Mouse (Mus musculus) spleen, postnatal 4 days (tissue): ENCODE measurements around the gene Gm44965.

Source experiments
- DNase-seq, 2 experiments: peaks; one replicate each; pipeline ENCODE4 v3.0.0; 2022; ENCODE audit warnings: low spot score in 2 of 2

Gene Gm44965

DNA sequence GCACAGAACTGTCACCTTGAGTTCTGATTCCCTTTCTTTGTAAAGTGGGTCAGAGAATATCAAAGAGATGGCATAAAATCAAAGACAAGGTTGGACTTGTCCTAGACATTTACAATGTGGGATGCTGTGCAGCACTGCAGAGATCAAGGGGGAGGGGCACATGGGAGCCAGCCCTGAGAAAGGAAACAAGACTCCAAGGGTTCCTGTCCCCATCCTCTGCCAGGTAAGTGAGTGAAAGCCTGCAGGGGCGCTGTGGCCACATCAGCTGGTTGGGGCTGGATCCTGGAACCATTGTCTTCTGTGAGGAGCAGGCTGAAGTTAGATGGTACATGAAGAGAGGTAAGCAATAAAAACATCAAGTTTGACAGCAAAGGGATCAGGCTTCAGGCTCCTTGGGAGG is 29.7 kb downstream of the Gm44965 start:
- DNase-seq: no peak

DNA sequence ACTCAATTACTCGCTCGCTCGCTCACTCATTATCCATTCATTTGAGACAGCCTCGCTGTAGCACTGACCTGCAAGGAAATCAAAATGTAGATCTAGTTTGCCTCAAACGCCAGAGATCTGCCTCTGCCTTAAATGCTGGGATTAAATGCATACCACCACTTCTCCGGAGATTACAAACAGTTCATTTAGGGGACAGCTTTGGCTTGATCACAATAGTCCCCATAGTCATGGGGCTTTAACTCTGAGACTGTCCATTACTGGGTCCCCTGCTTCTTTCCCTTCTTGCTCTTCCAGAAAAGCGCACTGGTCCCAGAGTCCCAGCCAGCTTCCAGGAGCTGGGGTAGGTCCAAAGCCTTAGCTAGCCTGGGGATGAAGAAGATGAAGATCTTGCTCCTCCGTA is 32.7 kb downstream of the Gm44965 start, which contains the start of gene AI854703:
TSS of gene AI854703 (plus strand) at position 301 of the 400 bp plus-strand sequence.
- DNase-seq: no peak

DNA sequence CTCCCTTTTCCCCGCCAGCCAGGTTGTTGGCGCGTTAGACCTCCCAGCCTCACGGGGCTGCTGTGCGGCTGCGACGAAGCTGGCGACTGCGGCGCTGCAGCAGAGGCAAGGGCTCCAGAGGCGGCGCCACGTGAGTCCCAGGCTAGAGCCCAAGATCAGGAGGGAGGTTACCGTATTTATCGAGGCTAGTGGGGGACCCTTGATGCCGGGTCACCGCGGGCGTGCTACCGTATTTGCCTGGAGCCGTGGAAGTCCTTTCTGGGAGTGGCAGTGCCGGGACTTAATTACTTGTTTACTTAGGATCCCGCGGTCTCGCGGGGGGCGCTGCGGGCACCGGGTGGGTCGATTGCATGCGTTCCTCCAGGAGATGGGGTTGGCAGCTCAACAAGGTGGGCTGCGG is 33.2 kb downstream of the Gm44965 start:
- no peak for DNase-seq

DNA sequence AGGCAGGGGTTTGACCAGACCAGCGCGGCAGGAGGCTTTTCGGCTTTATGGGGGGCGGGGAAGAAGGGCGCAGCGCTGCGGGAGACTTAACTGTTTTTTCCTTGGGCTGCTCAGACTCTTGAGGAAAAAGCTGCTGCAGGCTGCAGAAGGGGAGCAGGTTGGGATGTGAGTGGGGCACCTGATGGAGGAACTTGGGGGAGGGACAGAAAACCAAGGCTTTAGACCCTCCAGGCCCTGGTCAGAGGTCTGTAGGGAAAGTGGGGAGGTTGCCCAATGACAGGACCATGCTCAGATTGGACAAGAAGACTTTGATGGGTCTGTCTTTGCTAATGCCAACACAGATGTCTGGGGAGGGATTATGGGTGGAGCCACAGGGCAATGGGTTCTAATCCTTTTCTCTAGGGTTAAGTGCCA is 33.8 kb downstream of the Gm44965 start:
- no peak for DNase-seq

DNA sequence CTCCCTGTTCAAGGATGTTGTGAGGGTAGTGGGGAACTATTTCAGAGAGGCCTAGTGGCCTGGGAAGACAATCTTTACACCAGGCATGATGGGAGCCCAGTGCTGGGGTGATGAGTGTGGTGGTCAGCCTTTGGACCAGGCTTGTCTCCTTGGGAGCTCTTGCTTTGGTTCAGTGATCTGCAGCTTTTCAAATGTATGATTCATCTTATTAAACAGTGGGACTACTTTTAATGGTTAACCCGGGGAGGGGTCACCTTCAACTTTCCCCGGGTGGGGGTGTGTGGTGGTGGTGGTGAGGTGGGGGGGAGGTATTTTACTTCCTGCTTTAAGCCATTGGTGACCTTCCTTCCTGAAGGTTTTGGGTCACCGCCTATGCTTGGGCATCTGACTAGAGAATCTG is 34.6 kb downstream of the Gm44965 start:
- no peak for DNase-seq

DNA sequence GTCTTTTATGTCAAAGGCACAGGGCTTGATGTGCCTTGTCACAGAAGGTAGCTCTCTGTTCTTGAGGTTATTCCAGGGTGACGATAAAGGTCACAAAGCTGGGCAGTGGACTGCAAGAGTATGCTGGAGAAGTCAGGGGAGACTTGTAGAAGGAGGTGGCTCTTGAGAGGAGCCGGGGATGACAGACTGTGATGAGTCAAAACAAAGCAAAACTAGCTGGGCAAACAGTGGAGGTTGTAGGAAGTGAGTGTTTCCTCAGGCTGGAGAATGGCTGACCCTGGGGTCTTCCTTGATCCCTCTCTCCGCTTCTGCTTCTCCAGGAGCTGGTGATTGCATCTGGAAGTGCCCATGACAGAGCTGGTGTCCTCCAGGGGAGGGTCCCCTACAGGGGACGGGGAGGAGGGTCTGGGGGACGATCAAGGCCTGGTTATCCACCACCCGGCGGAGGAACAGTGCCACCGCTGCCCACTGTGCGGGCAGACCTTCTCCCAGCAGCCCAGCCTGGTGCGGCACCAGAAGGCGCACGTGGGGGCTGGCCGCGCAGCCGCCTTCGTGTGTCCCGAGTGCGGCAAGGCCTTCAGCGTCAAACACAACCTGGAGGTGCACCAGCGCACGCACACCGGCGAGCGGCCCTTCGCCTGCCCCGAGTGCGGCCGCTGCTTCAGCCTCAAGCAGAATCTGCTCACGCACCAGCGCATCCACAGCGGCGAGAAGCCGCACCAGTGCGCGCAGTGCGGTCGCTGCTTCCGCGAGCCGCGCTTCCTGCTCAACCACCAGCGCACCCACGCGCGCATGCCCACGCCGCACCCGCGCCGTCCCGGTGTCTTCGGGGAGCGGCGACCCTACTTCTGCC is 35.3 kb downstream of the Gm44965 start:
- peak in 1 of 2 experiments; percentile 66 for DNase-seq

DNA sequence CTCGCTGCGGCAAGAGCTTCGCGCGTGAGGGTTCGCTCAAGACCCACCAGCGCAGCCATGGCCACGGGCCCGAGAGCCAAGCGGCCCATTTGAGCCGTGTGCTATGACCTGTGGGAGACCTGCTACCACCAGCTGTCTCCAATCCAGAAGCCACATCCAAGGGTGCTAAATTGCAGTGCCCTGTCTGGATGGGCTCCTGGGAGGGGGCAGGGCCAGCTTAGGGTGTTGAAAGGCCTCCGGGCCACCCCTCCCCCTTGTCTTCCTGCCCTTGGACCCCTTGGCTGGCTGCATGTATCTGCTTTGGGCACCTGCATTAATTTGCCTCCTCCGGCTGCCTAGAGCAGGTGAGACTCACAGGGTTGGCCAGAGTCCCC is 35.9 kb downstream of the Gm44965 start:
- no peak for DNase-seq

DNA sequence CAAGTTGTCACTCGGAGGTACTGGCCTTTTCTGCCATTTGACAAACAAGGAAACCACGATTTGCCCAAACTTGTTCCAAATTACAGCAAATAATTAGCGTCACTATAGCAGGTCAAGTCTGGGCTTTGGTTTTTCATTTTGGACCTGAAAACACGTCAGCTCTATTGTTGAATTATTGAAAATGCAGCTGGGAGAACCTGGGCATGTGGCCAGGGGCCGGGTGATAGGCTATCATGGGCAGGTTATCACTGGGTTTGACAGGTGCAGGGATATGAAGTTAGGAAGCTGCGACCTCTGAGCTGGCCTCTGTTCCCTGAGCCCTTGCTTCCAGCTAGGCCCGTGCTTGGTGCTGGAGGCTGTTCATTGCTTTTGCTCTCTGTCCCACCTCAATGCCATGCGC is 37.1 kb downstream of the Gm44965 start:
- DNase-seq: no peak

DNA sequence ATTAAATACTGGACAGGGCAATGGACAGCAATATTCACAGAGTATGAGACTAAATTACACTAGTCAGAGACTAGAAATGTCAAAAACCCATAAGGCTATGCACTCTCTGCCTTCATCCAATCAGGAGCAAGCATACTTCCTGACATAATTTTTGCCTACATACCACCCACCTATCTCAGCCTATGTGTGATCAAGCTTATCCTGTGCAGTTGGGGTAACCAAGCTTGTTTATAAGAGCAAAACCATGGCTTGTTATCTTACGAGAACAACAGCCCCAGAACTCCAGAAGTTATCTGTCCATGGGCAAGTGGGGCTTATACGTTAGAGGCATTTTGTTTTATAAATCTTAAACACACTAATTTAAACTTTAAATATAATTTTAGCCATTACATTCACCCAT is 41.4 kb downstream of the Gm44965 start:
- no peak for DNase-seq

DNA sequence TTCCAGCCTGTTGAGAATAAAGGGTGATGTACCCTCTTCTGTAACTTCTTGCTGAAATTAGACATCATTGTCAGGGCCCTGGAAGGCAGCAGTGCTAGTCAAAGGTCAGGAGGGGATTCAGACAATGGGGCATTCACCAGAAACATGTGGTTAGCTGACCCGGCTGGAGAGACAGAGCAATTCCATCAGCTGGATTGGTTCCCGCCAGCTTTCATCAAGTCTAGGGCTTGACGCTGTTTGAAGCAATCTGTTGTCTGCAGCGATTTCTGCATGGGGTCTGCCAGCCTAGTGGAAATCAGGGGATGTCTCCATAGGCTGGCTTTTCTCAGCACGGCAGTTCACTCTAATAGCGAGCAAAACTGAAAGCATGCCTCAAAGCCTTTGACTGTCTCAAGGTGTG is 42.8 kb downstream of the Gm44965 start:
- DNase-seq: no peak

DNA sequence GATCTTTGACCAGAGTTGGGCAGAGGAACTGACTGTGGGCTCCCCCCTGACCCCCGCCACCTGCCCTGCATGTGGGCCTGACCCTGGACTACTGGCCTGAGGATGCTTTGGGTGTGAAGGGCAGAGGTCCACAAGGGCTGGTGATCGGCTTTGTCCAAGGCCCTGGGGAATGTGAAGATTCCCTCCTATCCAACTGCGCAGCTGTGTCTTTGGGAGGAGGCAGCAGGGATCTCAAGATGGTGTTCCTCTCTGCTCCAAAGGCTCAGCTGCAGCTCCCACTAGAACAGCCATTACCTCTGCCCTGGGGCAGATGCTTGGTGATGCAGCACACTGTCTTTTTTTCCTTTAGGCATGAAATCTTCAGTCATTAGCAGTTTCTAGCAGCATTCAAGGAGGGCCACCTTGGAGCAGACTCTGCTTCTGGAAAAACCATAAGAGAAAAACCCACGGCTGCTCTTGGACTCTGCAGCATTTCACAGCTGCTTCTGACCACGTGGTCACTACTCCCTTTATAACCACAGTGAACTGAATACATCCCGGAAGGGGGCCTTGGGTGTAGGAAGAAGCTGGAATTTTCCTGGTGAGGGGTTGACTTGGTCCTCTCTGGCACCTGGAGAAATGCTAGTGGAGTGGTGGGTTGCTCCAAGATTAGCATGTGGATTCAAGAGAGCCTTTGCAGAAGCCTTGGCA is 44.2 kb downstream of the Gm44965 start:
- no peak for DNase-seq

DNA sequence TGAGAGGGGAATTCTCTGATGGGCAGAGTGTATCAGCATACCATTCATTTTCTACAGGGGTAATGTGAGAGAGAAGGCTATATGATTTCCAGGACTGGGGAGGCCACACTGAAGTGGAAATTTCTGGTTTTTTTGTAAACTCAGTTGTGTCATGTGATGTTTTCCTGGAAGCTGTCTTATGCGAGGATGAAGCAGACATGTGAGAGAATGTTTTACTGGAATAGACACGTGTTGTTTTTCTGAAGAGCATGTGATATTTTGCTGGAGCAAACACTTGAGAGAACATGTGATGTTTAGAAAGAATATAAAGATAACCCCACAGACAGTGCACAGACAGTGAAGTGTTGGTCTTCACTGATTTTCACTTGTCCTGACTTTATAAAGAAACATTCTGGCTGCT is 44.8 kb downstream of the Gm44965 start:
- no peak for DNase-seq

DNA sequence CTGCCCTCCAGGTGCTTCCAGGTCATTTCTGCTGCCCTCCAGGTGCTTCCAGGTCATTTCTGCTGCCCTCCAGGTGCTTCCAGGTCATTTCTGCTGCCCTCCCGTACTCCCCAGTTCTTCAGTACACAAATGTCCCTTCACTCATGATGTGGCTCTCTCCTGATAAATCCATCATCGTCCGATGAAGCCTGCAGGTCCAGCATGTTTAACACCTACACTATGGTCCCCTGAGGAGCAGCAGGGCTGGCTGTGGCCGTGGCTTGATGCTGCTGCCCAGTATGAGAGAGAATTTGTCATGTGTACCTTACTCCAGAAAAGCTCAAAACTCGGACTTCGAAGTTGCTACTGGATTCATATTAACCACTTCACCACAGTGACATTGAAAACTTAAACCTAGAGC is 47.6 kb downstream of the Gm44965 start:
- no peak for DNase-seq

DNA sequence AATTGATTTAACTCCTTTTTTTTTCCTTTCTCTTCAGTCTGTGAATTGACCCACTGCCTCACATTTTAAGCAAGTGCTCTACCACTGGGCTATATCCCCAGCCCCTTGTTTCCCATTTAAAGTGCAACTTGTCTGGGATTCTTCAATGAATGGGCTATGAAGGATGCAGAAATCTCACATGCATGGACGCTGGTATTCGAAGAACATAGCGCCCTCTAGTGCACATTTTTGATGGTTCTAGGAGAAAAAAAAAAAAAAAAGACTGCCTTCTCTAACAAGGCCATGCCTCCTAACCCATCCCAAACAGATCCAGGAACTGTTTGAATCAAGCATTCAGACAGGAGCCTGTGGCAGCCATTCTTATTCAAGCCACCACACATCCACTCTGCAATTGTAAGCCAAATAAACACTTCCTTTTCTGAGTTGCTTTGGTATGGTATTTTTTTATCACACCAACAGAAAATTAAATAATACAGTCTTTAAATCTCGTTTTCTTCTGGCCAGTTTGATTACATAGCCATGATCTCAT is 49.1 kb downstream of the Gm44965 start:
- no peak for DNase-seq

DNA sequence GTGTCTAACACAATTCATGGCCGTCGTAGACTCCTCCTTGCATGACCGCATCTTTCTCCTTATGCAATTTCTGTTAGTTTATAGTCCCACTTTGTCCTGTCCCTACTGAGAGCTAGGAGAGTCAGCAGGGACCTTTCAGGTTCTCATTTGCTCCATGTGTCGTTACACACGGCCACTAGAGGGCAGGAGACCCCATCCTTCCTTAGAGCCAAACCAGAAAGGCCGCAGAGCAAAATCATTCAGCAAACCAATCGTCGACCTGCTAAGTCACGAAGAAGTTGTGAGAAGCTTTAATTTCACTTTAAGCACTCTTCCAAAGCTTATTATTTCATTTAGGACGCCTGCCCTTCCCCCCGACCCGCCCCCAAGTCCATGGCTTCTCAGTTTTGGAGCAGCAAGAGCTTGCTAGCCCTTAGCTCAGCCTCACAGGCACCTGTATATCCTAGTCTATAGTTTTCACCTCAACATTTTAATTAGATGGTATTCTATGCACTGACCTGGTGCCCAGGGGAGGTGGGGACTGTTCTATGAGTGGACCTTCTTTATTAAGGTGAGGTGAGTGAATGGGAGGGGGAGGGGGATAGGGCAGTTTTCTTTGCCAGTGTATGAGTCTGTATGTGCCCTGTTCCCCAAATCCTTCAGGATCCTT is 52.0 kb downstream of the Gm44965 start:
- DNase-seq: peak; percentile 64 to 84

DNA sequence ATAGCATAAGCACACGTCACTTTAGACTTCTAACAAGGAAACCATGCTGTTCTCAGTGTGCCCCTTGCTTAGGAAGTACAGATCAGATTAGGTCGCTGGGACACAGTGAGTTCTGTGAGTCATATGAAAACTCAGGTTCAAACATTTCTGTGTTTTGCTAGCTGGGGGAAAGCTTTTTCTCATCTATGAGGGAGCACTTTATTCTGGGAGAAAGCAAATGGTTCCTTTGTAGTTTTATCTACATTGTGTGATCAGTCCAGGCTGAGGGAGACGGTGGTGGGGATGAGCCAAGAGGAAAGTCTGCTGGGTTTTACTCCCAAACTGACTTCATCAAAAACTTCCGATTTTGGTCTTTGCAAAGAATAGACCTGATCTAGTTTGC is 52.6 kb downstream of the Gm44965 start:
- no peak for DNase-seq

DNA sequence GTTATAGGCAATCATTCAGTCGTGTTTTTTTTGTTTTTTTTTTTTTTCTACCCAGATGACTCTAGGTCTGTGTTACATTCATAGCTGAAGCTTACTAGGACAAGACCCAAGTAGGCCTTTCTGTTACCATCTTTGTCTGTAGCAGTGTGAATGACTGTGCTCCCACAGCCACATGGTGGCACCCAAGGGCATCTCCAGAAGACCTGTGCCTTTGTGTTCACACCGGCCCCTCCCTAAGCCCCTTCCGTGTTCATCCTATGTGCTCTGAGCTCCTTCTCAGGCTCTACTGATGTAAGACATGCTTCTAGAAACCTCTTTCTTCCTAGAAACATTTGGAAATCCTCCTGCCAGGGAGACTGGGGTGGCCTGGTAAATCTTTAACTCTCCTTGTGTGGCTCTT is 53.3 kb downstream of the Gm44965 start, which contains the start of gene Gimap8:
TSS of gene Gimap8 (plus strand) at position 240 of the 400 bp plus-strand sequence.
- peak; percentile 65 to 76 for DNase-seq

DNA sequence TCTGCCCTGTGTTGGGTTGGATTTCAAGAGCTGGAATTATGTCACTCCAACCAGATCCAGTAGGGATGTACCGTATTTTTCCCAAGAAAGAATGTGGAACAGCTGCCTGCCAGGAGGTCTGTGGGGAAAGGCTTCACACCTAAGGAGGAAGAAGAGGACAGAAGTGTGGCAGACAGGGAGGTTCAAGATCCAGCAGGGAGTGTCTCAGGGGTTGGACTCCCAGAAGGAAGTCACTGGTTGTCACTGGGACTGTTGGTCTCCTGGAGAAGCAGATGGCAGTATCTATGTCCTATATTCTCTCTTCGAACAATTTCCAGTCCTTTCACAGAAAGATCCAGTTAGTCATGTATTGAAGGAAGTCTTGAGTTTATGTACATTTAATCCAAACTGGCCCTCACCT is 53.9 kb downstream of the Gm44965 start:
- no peak for DNase-seq

DNA sequence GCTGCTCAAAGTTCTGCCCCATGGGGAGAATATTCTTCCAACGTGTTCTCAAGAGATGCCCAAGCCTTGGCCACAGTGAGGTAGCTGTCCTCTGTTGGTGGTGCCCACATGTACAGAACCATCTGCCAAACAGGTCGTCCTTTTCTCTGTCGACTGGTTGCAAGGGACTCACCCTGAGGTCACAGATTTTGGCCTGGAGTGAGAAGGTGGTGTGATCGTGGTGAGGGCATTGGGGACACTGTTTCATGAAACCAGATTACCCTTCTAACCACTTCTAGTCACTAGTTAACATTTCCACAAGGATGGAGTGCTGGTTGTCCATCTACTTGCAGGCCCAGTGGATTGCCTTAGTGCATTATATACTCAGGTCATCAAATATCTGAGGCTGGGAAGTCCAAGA is 55.0 kb downstream of the Gm44965 start:
- DNase-seq: no peak

DNA sequence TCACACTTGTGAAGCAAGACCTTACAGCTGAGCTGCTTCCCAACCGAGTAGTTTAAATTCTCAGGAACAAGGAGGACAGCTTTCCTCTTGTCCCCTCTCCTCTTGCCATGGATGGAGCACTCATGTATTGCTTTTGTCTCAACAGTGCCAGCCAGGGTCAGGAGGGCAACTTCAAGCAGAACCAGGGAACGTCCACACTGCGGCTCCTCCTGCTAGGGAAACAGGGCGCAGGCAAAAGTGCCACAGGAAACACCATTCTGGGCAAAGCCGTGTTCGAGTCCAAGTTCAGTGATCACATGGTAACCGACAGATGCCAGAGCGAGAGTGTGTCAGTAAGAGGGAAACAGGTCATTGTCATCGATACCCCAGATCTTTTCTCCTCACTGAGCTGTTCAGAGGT is 56.3 kb downstream of the Gm44965 start:
- DNase-seq: no peak

DNA sequence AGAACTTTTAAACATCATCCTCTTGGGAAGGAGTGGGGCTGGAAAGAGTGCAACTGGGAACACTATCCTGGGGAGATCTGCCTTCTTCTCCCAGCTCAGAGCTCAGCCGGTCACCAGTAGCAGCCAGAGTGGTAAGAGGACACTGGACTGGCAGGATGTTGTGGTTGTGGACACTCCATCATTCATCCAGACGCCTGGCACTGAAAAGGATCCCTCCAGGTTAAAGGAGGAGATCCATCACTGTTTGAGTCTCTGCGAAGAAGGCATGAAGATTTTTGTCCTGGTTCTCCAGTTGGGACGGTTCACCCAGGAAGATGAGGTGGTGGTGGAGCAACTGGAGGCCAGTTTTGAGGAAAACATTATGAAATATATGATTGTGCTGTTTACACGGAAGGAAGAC is 65.0 kb downstream of the Gm44965 start:
- DNase-seq: no peak

DNA sequence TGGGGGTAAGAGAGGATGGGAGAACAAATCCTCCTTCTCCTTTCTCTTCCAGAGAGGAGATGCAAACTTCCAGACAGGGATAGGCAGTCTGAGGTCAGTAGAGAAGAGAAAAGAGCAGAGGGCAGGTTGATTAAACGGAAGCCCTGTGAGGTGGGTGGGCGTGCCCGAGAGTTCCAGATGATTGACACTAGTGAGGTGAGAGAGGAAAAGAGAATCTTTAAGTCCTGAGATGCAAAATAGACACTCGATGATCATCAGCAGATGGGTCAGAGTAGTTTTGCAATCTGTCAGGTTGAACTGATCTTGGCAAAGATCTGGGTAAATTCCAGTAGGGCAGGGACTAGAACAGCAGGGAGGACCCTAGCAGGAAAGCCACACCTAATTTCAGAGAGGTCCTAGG is 71.0 kb downstream of the Gm44965 start:
- DNase-seq: no peak

DNA sequence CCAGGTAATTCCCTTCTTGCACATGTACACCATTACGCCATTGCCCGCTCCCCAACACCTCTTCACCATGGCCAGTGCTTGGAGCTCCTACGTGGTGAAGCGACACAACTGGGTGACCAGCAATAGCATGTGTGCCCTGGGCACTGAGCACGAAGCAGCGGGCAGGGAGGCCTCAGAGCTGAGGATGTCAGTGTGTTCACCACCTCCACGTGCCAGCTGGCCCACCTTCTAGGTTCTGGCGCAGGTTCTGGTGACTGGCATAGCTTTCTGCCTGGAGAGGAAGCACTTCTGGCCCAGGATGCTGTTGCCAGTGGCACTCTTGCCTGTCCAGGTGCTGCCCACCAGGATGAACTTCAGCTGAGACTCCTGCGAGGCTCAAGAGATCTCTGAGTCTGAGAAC is 71.7 kb downstream of the Gm44965 start:
- no peak for DNase-seq
